Mouse (Mus musculus) liver, embryonic 14.5 days (tissue): ENCODE data around the gene Gm42417.
A peak's percentile ranks its signal among the peaks of the same experiment; 100 is the strongest.

Experiments used
- CTCF ChIP-seq: IDR thresholded peaks from 2 replicates; pipeline ENCODE4 v1.5.1; 2016; ENCODE audit warnings: antibody characterized with exemption, low read depth, control low read depth
- EP300 ChIP-seq: IDR thresholded peaks from 2 replicates; pipeline ENCODE4 v1.6.1; 2016; ENCODE audit warnings: antibody characterized with exemption, low read depth

DNA sequence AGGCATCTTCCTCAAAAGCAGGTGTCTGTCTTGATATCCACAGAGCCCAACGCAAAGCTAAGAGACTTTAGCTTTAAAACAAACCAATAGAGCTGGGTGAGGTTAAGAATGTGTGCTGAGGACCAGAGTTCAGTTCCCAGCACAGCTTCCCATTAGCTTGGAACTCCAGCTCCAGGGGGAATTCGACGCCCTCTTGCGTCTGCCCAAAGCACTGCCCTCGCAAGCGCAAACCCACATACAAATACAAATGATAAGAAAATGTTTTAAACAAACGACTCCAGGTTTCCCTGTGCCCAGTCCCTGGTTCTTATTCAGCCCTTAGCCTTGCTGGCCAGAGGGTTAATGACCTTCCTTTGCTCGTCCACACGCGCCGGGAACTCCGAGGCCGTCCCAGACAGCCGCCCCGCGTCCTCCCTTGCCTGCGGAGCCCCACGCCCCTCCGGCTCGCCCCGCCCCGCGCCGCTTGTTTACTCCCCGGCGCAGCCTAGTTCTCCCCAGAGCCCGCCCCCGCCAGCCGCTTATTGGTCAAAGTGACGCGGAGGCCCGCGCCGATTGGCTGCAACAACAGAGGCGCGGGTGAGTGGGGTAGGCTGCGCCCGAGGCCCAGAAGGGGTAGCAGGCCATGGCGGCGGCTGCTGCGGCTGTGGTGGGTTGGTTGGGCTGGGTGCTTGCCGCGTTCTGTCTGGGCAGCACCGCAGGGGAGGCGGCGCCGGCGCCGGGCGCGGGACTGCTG lies 27.8 kb downstream of the Gm42417 start, which contains the start of gene Cnnm3:
- TF ChIP-seq CTCF, result peak; percentile 68
- peak; percentile 57 for TF ChIP-seq EP300
